Mouse (Mus musculus) megakaryocyte, embryonic 14.5 days (primary cell): Measurements from ENCODE around the gene Rps6kc1.

ENCODE experiments used
- FLI1 ChIP-seq: IDR thresholded peaks from 2 replicates; pipeline ENCODE4 v1.6.1; 2012; ENCODE audit warnings: low read length, inconsistent platforms, mixed read lengths
- GATA1 ChIP-seq: IDR thresholded peaks from 3 replicates; pipeline ENCODE4 v1.6.1; 2012; ENCODE audit warnings: mixed read lengths, low read length, inconsistent platforms, borderline replicate concordance

GRCm38 (mm10) chr1:190654694-190655001 is 256.9 kb downstream of the Rps6kc1 start:
- no peak for TF ChIP-seq FLI1
- no peak for TF ChIP-seq GATA1
